Mouse (Mus musculus): ENCODE measurements around the gene Six1.

DNA sequence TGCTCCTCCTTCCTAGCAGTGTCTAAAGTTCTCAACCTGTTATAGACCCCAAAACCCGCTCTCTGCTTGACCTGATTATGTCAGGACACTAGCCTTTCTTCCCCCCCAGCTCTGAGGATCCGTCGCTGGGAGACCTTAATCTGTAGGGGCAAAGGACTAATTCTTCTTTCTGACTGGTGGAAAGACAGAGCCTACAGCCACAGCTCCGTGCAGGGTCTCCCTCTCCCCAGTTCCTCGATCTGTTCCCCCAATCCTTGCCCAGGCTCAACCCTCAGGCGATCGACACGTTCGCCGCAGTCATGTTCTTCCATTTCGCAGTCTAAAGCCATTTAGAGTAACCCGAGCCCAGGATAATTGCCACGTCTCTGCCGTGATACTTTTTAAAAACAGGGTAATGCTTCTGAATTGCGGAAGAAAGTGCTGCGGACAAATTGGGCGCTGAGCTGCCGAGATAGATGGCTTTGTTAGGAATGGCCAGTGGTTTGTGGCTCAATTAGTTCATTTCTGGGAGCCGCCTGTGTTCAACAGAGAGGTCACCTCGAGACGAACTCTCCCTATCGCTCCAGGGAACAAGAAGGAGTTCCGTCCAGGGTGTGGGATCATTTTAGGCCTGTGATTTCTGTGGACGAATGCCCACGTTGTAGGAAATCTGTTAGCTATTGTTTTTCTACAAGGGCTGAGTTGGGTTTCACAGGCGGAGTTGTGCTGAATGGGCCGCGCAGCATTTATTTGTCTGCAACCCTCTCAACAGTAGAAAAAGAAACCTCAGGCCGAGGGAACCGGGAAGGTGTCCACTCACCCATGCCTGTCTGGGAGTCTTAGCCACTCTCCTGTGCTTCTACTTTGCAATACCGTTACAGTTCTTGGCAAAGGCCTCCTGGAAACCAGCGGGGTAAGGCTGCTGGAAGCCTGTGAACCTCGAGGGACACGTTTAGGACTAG, 766 bp downstream of the Six1 start:
- TF ChIP-seq CTCF (IDR thresholded peaks at IDR 0.05; ENCODE audit: low read depth, low read length) (no peak), GATA1 (IDR thresholded peaks at IDR 0.05; ENCODE audit: borderline replicate concordance, low read length) (no peak), TAL1 (conservative IDR thresholded peaks at IDR 0.05; ENCODE audit: low read depth, low read length) (no peak), GATA2 (IDR thresholded peaks at IDR 0.05; ENCODE audit: borderline replicate concordance, low read depth, low read length) (no peak), POLR2AphosphoS5 (IDR thresholded peaks at IDR 0.05; ENCODE audit: insufficient replicate concordance, low read depth, low read length) (no peak)
